Mouse (Mus musculus) CH12.LX (cell line): ENCODE data around the gene Ncoa4. TPM values are rescaled to one million over a fixed set of nuclear protein-coding genes. Genes with fewer than 3 reads are reported as not detected.

ENCODE experiments used
- DNase-seq: peaks from one replicate; pipeline ENCODE4 v3.0.0-alpha.2; 2013; ENCODE audit errors: extremely low read depth
- H3K27ac ChIP-seq: 2 replicates; pipeline ENCODE4 v1.5.1; 2012; ENCODE audit warnings: low read depth, mild to moderate bottlenecking, control low read depth, moderate library complexity; ENCODE audit not compliant: insufficient read depth
- H3K27me3 ChIP-seq: replicated peaks from 2 replicates; pipeline ENCODE3; 2012; ENCODE audit warnings: inconsistent platforms
- H3K36me3 ChIP-seq, 2 experiments: replicated peaks in 1 of 2; 2 replicates each; pipeline versions ENCODE3 to v1.6.1; 2012; ENCODE audit warnings: inconsistent platforms in 1 of 2, low read length in 1 of 2, mild to moderate bottlenecking in 1 of 2, mixed read lengths in 1 of 2, moderate library complexity in 1 of 2; ENCODE audit not compliant: control insufficient read depth in 1 of 2, insufficient read depth in 1 of 2
- H3K4me1 ChIP-seq, 2 experiments: 2 replicates each; pipeline ENCODE4 v1.6.1; 2012; ENCODE audit warnings: inconsistent platforms in 1 of 2, moderate library complexity in 1 of 2; ENCODE audit not compliant: insufficient read depth in 2 of 2, control insufficient read depth in 1 of 2
- H3K4me2 ChIP-seq: 2 replicates; pipeline ENCODE4 v1.6.1; 2012; ENCODE audit warnings: low read depth, mild to moderate bottlenecking, control low read depth; ENCODE audit not compliant: poor library complexity, insufficient read depth, severe bottlenecking
- H3K4me3 ChIP-seq, 3 experiments: fragments of 150-350 bp in 1 of 3; sonication (generic) in 1 of 3; replicated peaks in 1 of 3; 2 replicates each; pipeline versions ENCODE3 to v1.5.1; 2011 to 2012; ENCODE audit warnings: low read depth in 2 of 3, low read length in 2 of 3, mild to moderate bottlenecking in 2 of 3, moderate library complexity in 2 of 3, control low read depth in 1 of 3, improper control_type of control experiment in 1 of 3, inconsistent platforms in 1 of 3, mixed read lengths in 1 of 3; ENCODE audit not compliant: poor library complexity in 1 of 3
- H3K79me2 ChIP-seq: replicated peaks from 2 replicates; pipeline ENCODE4 v1.6.1; 2012; ENCODE audit warnings: mild to moderate bottlenecking, moderate library complexity; ENCODE audit not compliant: control insufficient read depth, poor library complexity, insufficient read depth, severe bottlenecking; ENCODE audit errors: extremely low read depth
- H3K9ac ChIP-seq: 2 replicates; pipeline ENCODE4 v1.6.1; 2012; ENCODE audit warnings: low read depth, mild to moderate bottlenecking, control low read depth, moderate library complexity; ENCODE audit not compliant: insufficient read depth
- H3K9me3 ChIP-seq: replicated peaks from 2 replicates; pipeline ENCODE3; 2012; ENCODE audit warnings: low read length, inconsistent platforms, mixed read lengths
- CHD1 ChIP-seq: IDR thresholded peaks from 2 replicates; pipeline ENCODE4 v1.6.1; 2012; ENCODE audit warnings: low read depth, low read length, improper control_type of control experiment, inconsistent platforms
- CHD2 ChIP-seq: IDR thresholded peaks from 2 replicates; pipeline ENCODE4 v1.6.1; 2011; ENCODE audit warnings: low read length, improper control_type of control experiment
- HCFC1 ChIP-seq: IDR thresholded peaks from 2 replicates; pipeline ENCODE4 v1.6.1; 2012; ENCODE audit warnings: low read depth, mild to moderate bottlenecking, inconsistent platforms, low read length, improper control_type of control experiment
- JUN ChIP-seq: IDR thresholded peaks from 2 replicates; pipeline ENCODE4 v1.6.1; 2011; ENCODE audit warnings: low read depth, mild to moderate bottlenecking, low read length, improper control_type of control experiment, moderate library complexity; ENCODE audit not compliant: insufficient read depth
- JUND ChIP-seq: conservative IDR thresholded peaks from 2 replicates; pipeline ENCODE4 v1.6.1; 2011; ENCODE audit warnings: low read depth, low read length, improper control_type of control experiment
- KAT2A ChIP-seq: IDR thresholded peaks from 2 replicates; pipeline ENCODE4 v1.6.1; 2012; ENCODE audit warnings: low read length, improper control_type of control experiment, inconsistent platforms; ENCODE audit not compliant: insufficient replicate concordance
- MAZ ChIP-seq: IDR thresholded peaks from 2 replicates; pipeline ENCODE4 v1.6.1; 2012; ENCODE audit warnings: low read depth, mild to moderate bottlenecking, inconsistent platforms, low read length, improper control_type of control experiment, moderate library complexity
- MXI1 ChIP-seq: IDR thresholded peaks from 2 replicates; pipeline ENCODE4 v1.6.1; 2011; ENCODE audit warnings: mild to moderate bottlenecking, low read depth, low read length, improper control_type of control experiment
- NRF1 ChIP-seq: IDR thresholded peaks from 2 replicates; pipeline ENCODE4 v1.6.1; 2014; ENCODE audit warnings: low read depth, mild to moderate bottlenecking, inconsistent platforms, low read length, improper control_type of control experiment, moderate library complexity
- PAX5 ChIP-seq: IDR thresholded peaks from 2 replicates; pipeline ENCODE4 v1.6.1; 2012; ENCODE audit warnings: low read length, inconsistent platforms, mixed read lengths
- POLR2AphosphoS2 ChIP-seq: IDR thresholded peaks from 2 replicates; pipeline ENCODE4 v1.6.1; 2011; ENCODE audit warnings: low read depth, low read length, improper control_type of control experiment
- RAD21 ChIP-seq: IDR thresholded peaks from 2 replicates; pipeline ENCODE4 v1.6.1; 2011; ENCODE audit warnings: low read depth, mild to moderate bottlenecking, low read length, improper control_type of control experiment, moderate library complexity
- RCOR1 ChIP-seq: conservative IDR thresholded peaks from 2 replicates; pipeline ENCODE4 v1.6.1; 2012; ENCODE audit warnings: low read depth, mild to moderate bottlenecking, inconsistent platforms, low read length, improper control_type of control experiment
- SIN3A ChIP-seq: IDR thresholded peaks from 2 replicates; pipeline ENCODE4 v1.6.1; 2012; ENCODE audit warnings: low read length, improper control_type of control experiment, inconsistent platforms
- TBP ChIP-seq: conservative IDR thresholded peaks from 2 replicates; pipeline ENCODE4 v1.6.1; 2011; ENCODE audit warnings: low read depth, low read length, improper control_type of control experiment
- TCF12 ChIP-seq: IDR thresholded peaks from 2 replicates; pipeline ENCODE4 v1.6.1; 2014; ENCODE audit warnings: low read depth, mild to moderate bottlenecking, inconsistent platforms, low read length, improper control_type of control experiment
- USF1 ChIP-seq: IDR thresholded peaks from 2 replicates; pipeline ENCODE4 v1.6.1; 2014; ENCODE audit warnings: low read depth, mild to moderate bottlenecking, inconsistent platforms, low read length, improper control_type of control experiment
- USF2 ChIP-seq: conservative IDR thresholded peaks from 2 replicates; pipeline ENCODE4 v1.6.1; 2011; ENCODE audit warnings: low read depth, low read length, improper control_type of control experiment
- ZC3H11A ChIP-seq: IDR thresholded peaks from 2 replicates; pipeline ENCODE4 v1.6.1; 2012; ENCODE audit warnings: low read depth, mild to moderate bottlenecking, inconsistent platforms, low read length, improper control_type of control experiment
- ZMIZ1 ChIP-seq: IDR thresholded peaks from 2 replicates; pipeline ENCODE4 v1.6.1; 2012; ENCODE audit warnings: low read depth, mild to moderate bottlenecking, inconsistent platforms, low read length, improper control_type of control experiment
- dilution Hi-C: fragments of 300-500 bp; cut with MboI; formaldehyde crosslinking; loops from 2 replicates; pipeline ENCODE4 v1.14.3; 2020; ENCODE audit warnings: low sequenced_read_pairs; ENCODE audit not compliant: extremely low pct_unique_long_range_greater_than_20kb, extremely low pct_ligation_motif_present
- in situ Hi-C: fragments of 300-500 bp; cut with MboI; formaldehyde crosslinking; loops from 3 replicates; pipeline ENCODE4 v1.14.3; 2019; ENCODE audit warnings: low sequenced_read_pairs, low pct_ligation_motif_present, low pct_unique_long_range_greater_than_20kb, mixed read lengths
- polyA plus RNA-seq: library from polyadenylated mRNA; unstranded; fragments of >175 nt; gene quantifications from 2 replicates; pipeline ENCODE4 v1.2.1, GENCODE M21; 2012; ENCODE audit warnings: low read depth; ENCODE audit not compliant: insufficient read length
- total RNA-seq, 2 experiments: library from RNA; depleted of rRNA; stranded (reverse); fragments of 300-350 nt in 1 of 2; fragments of >200 nt in 1 of 2; gene quantifications; 2 replicates each; pipeline ENCODE4 v1.2.3; 2012 to 2014

Gene Ncoa4
- total and polyA plus RNA-seq, 3 experiments, result 41.6 to 102 (median 63.9) TPM

DNA sequence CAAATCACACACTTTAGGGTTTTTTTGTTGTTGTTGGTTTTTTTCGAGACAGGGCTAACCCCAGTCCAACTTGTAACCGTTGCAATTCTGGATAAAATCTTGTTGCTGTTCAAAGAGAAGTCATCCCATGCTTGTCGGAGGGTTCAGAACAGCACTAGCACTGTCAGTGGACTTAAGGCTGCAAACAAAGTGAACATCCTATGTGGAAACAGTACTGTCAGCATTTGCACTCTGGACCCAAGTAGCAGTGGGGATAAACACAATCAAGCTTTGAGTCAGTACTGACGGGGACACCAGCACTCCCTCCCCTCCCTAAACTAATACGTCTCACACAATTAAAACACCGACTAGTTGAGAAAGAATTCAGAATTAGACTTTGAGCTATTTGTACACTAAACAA is 21.2 kb downstream of the Ncoa4 start:
- Histone ChIP-seq H3K9me3 (no peaks in the 10 kb centered on the region), H3K36me3 (peaks cover 40 to 73% of the 10 kb centered on the region in 2 experiments)
- dilution Hi-C loops, result no loop called here

DNA sequence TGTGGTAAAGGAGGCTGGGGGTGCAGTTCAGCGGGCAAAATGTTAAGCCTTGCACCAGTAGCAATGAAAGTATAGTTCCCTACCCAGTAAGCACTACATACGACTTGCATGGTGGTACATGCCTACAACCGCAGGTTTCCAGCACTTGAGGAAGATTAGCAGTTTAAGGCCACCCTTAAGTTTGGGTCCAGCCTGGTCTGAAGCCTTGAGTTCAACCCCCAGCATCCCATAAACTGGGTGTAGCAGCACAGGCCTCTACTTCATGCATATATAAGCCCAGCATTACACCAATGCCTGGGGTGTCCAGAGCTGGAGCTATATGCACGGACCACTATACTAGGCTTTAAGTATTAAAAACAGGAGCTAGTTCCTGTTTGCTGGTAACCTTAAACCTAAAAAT is 24.2 kb downstream of the Ncoa4 start:
- TF ChIP-seq USF1 (no peak), SIN3A (no peak), MAZ (no peak), JUND (no peak), JUN (no peak), RAD21 (no peak), POLR2AphosphoS2 (no peak), NRF1 (no peak), ZMIZ1 (no peak), KAT2A (no peak), TBP (no peak), PAX5 (no peak)
- TF ChIP-seq, all 38 proteins: peak for 0
- no peak overlapping the region for H3K27ac ChIP-seq
- no peaks in the 10 kb centered on the region for H3K4me1 ChIP-seq
- dilution Hi-C loops (no loop called here), in situ Hi-C loops (no loop called here)
- no peaks in the 10 kb centered on the region for H3K27me3 ChIP-seq
- no peak overlapping the region for H3K4me2 ChIP-seq
- H3K36me3 ChIP-seq, result peaks cover 56 to 91% of the 10 kb centered on the region in 2 experiments
- H3K4me3 ChIP-seq, result no peak overlapping the region
- no peak overlapping the region for H3K9ac ChIP-seq
- H3K9me3 ChIP-seq, result no peaks in the 10 kb centered on the region
- DNase-seq, result no peak
- H3K79me2 ChIP-seq, result peaks cover 4% of the 10 kb centered on the region; the same call in 1 of the 2 replicates

More for the DNA sequence above, 21.2 kb downstream of the Ncoa4 start:
- no peak for DNase-seq
- in situ Hi-C loops, result no loop called here
- Histone ChIP-seq H3K9ac (no peak overlapping the region), H3K4me2 (no peak overlapping the region), H3K4me1 (no peaks in the 10 kb centered on the region), H3K79me2 (peaks cover 4% of the 10 kb centered on the region; the same call in 1 of the 2 replicates), H3K27me3 (no peaks in the 10 kb centered on the region), H3K4me3 (no peak overlapping the region), H3K27ac (no peak overlapping the region)
- no peak for TF ChIP-seq MXI1
- TF ChIP-seq CHD2, result no peak
- no peak for TF ChIP-seq USF1
- no peak for TF ChIP-seq TCF12
- no peak for TF ChIP-seq ZC3H11A
- no peak for TF ChIP-seq RCOR1
- TF ChIP-seq HCFC1, result no peak
- no peak for TF ChIP-seq USF2
- no peak for TF ChIP-seq NRF1
- no peak for TF ChIP-seq CHD1
